Mouse (Mus musculus) layer of hippocampus, postnatal 25 days (tissue): ENCODE measurements at regions not wholly inside any gene's neighbourhood (a gene's known extent, or its start where the extent isn't known, plus 50 kb on each side); places are given as distances from the start of the nearest gene placed in this dataset.

Source experiments
- DNase-seq, 2 experiments: peaks; one replicate each; pipeline ENCODE4 v3.0.0; 2022; ENCODE audit warnings: mixed read lengths in 2 of 2, low spot score in 1 of 2; ENCODE audit errors: extremely low spot score in 1 of 2

GRCm38 (mm10) chr6:147316702-147317468, 52.9 kb upstream of the Pthlh start:
- DNase-seq = no peak

- DNase-seq = no peak
These were observed 52.2 kb upstream of the Pthlh start for GRCm38 (mm10) chr6:147316140-147316539.

GRCm38 (mm10) chr6:147315207-147315606, 51.2 kb upstream of the Pthlh start:
- DNase-seq = no peak
